Mouse (Mus musculus): ENCODE measurements around the gene Frat1. TPM values are rescaled to one million over a fixed set of nuclear protein-coding genes. Genes with fewer than 3 reads are reported as not detected.

The Frat1 gene
- polyA plus RNA-seq, 1 experiment: 7.6 TPM

- H3K27ac ChIP-seq (ENCODE audit: insufficient read depth, low read length): no peak overlapping the region
- TF ChIP-seq CTCF (IDR thresholded peaks at IDR 0.05; ENCODE audit: extremely low read depth, insufficient read depth, insufficient read length, insufficient replicate concordance) (no peak), POLR2A (IDR thresholded peaks at IDR 0.05; ENCODE audit: low read depth, low read length) (no peak)
- no peaks in the 10 kb centered on the region for H3K36me3 ChIP-seq (ENCODE audit: control insufficient read depth, insufficient read depth, low read length)
- H3K4me1 ChIP-seq (ENCODE audit: control insufficient read depth, insufficient read depth, insufficient read length): no peaks in the 10 kb centered on the region; the same call in 1 of the 2 replicates
- no peak for DNase-seq (ENCODE audit: low read depth in 1 of 2, low spot score in 2 of 2)
- WGBS: 44% methylated on average over 5 of the region's 5 CpGs
- no peak overlapping the region for H3K4me3 ChIP-seq (ENCODE audit: extremely low read depth, insufficient read depth, insufficient read length)
- no peaks in the 10 kb centered on the region for H3K27me3 ChIP-seq (ENCODE audit: control insufficient read depth, insufficient read depth, low read length)
Measured at GRCm38 (mm10) chr19:41824950-41825349, 4.8 kb upstream of the Frat1 start.

DNA sequence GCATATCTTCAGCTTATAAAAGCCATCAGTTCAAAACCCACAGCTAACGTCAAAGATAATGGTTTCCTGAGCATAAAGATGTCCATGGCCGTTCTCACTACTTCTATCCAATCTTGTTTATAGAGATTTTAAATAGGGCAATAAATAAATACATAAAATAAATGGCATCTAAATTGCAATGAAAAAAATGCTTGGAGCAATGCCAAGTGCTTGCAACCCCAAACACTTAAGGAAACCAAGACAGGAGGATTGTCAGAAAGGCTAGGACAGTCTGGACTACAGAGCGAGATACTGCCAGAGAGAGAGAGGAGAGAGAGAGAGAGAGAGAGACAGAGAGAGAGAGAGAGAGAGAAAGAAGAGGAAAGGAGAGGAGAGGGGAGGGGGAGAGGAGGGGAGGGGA is 3.2 kb upstream of the Frat1 start:
- no peaks in the 10 kb centered on the region for H3K27me3 ChIP-seq (ENCODE audit: control insufficient read depth, insufficient read depth, low read length)
- H3K4me1 ChIP-seq (ENCODE audit: control insufficient read depth, insufficient read depth, insufficient read length): peaks cover 3% of the 10 kb centered on the region
- DNase-seq (ENCODE audit: low read depth in 1 of 2, low spot score in 2 of 2): no peak
- H3K4me3 ChIP-seq (ENCODE audit: extremely low read depth, insufficient read depth, insufficient read length): no peak overlapping the region
- H3K27ac ChIP-seq (ENCODE audit: insufficient read depth, low read length): no peak overlapping the region
- TF ChIP-seq CTCF (IDR thresholded peaks at IDR 0.05; ENCODE audit: extremely low read depth, insufficient read depth, insufficient read length, insufficient replicate concordance) (no peak), POLR2A (IDR thresholded peaks at IDR 0.05; ENCODE audit: low read depth, low read length) (no peak)
- H3K36me3 ChIP-seq (ENCODE audit: control insufficient read depth, insufficient read depth, low read length): no peaks in the 10 kb centered on the region
- WGBS: 76% methylated on average over 3 of the region's 3 CpGs

GRCm38 (mm10) chr19:41828941-41829340 is 829 bp upstream of the Frat1 start:
- Histone ChIP-seq H3K36me3 (ENCODE audit: control insufficient read depth, insufficient read depth, low read length) (no peaks in the 10 kb centered on the region), H3K4me1 (ENCODE audit: control insufficient read depth, insufficient read depth, insufficient read length) (peaks cover 9% of the 10 kb centered on the region), H3K27me3 (ENCODE audit: control insufficient read depth, insufficient read depth, low read length) (no peaks in the 10 kb centered on the region), H3K27ac (ENCODE audit: insufficient read depth, low read length) (peak overlapping the region; percentile 9), H3K4me3 (ENCODE audit: extremely low read depth, insufficient read depth, insufficient read length) (no peak overlapping the region)
- no peak for DNase-seq (ENCODE audit: low read depth in 1 of 2, low spot score in 2 of 2)
- TF ChIP-seq POLR2A (IDR thresholded peaks at IDR 0.05; ENCODE audit: low read depth, low read length): no peak
- no peak for TF ChIP-seq CTCF (IDR thresholded peaks at IDR 0.05; ENCODE audit: extremely low read depth, insufficient read depth, insufficient read length, insufficient replicate concordance)
- 82% methylated on average over 3 of the region's 3 CpGs for WGBS

DNA sequence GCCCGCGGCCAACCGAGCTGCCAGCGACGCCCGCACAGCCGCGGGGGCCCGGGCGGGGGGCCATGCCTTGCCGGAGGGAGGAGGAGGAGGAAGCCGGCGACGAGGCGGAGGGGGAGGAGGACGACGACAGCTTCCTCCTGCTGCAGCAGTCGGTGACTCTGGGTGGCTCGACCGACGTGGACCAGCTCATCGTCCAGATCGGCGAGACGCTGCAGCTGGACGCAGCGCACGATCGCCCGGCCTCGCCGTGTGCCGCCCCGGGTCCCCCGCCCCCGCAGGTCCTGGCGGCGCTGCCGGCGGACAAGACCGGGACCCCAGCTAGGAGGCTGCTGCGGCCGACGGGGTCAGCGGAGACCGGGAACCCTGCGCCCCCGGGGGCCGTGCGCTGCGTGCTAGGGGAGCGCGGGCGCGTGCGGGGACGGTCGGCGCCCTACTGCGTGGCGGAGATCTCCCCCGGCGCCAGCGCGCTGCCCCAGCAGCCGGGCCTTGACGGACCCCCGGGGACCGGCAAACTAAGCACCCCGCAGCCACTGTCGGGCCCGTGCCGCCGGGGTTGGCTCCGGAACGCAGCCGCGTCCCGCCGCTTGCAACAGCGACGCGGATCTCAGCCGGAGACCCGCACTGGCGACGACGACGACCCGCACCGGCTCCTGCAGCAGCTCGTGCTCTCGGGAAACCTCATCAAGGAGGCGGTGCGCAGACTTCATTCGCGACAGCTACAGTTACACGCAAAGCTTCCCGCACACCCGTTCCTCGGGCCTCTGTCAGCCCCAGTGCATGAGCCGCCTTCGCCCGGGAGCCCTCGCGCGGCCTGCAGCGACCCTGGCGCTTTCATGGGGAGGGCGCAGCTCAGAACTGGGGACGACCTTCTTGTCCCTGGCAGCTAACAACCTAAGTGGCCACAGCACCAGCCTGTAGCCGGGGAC is 599 bp downstream of the Frat1 start:
- peak overlapping the region; percentile 100 for H3K27ac ChIP-seq (ENCODE audit: insufficient read depth, low read length)
- H3K36me3 ChIP-seq (ENCODE audit: control insufficient read depth, insufficient read depth, low read length): no peaks in the 10 kb centered on the region
- H3K4me1 ChIP-seq (ENCODE audit: control insufficient read depth, insufficient read depth, insufficient read length): peaks cover 9% of the 10 kb centered on the region
- H3K27me3 ChIP-seq (ENCODE audit: control insufficient read depth, insufficient read depth, low read length): no peaks in the 10 kb centered on the region
- peak in 1 of 2 experiments; percentile 78 for DNase-seq (ENCODE audit: low read depth in 1 of 2, low spot score in 2 of 2)
- TF ChIP-seq CTCF (IDR thresholded peaks at IDR 0.05; ENCODE audit: extremely low read depth, insufficient read depth, insufficient read length, insufficient replicate concordance) (no peak), POLR2A (IDR thresholded peaks at IDR 0.05; ENCODE audit: low read depth, low read length) (no peak)
- WGBS: under 1% methylated on average over 107 of the region's 112 CpGs
- H3K4me3 ChIP-seq (ENCODE audit: extremely low read depth, insufficient read depth, insufficient read length): peak overlapping the region; percentile 81

- Histone ChIP-seq H3K27ac (ENCODE audit: insufficient read depth, low read length) (no peak overlapping the region), H3K36me3 (ENCODE audit: control insufficient read depth, insufficient read depth, low read length) (no peaks in the 10 kb centered on the region), H3K4me1 (ENCODE audit: control insufficient read depth, insufficient read depth, insufficient read length) (peaks cover 9% of the 10 kb centered on the region), H3K4me3 (ENCODE audit: extremely low read depth, insufficient read depth, insufficient read length) (peak overlapping the region; percentile 81), H3K27me3 (ENCODE audit: control insufficient read depth, insufficient read depth, low read length) (no peaks in the 10 kb centered on the region)
- 4% methylated on average over 19 of the region's 19 CpGs for WGBS
- TF ChIP-seq POLR2A (IDR thresholded peaks at IDR 0.05; ENCODE audit: low read depth, low read length) (no peak), CTCF (IDR thresholded peaks at IDR 0.05; ENCODE audit: extremely low read depth, insufficient read depth, insufficient read length, insufficient replicate concordance) (no peak)
- DNase-seq (ENCODE audit: low read depth in 1 of 2, low spot score in 2 of 2): no peak
Measured at GRCm38 (mm10) chr19:41831101-41831570, 1.4 kb downstream of the Frat1 start.

- no peak for DNase-seq (ENCODE audit: low read depth in 1 of 2, low spot score in 2 of 2)
Measured at GRCm38 (mm10) chr19:41831718-41832391, 2.1 kb downstream of the Frat1 start.

More at GRCm38 (mm10) chr19:41831718-41832391, 2.1 kb downstream of the Frat1 start:
- no peak overlapping the region for H3K27ac ChIP-seq (ENCODE audit: insufficient read depth, low read length)
- no peaks in the 10 kb centered on the region for H3K27me3 ChIP-seq (ENCODE audit: control insufficient read depth, insufficient read depth, low read length)
- WGBS: 68% methylated on average over 14 of the region's 14 CpGs
- no peaks in the 10 kb centered on the region for H3K36me3 ChIP-seq (ENCODE audit: control insufficient read depth, insufficient read depth, low read length)
- TF ChIP-seq POLR2A (IDR thresholded peaks at IDR 0.05; ENCODE audit: low read depth, low read length) (no peak), CTCF (IDR thresholded peaks at IDR 0.05; ENCODE audit: extremely low read depth, insufficient read depth, insufficient read length, insufficient replicate concordance) (no peak)
- no peak overlapping the region for H3K4me3 ChIP-seq (ENCODE audit: extremely low read depth, insufficient read depth, insufficient read length)
- H3K4me1 ChIP-seq (ENCODE audit: control insufficient read depth, insufficient read depth, insufficient read length): peaks cover 9% of the 10 kb centered on the region

Data from spleen, adult 2 months (tissue).